Mouse (Mus musculus) natural killer cell, adult 2 months (primary cell): ENCODE measurements around the gene Ulk2.
"Not testable (repeated sequence)": the region's sequence is repeated elsewhere in the genome, so short reads cannot be mapped to it uniquely, and the experiment has no call there.

Source experiments
- DNase-seq, 2 experiments: peaks; one replicate each; pipeline ENCODE4 v3.0.0; 2022; ENCODE audit warnings: low spot score in 2 of 2

The Ulk2 gene

DNA sequence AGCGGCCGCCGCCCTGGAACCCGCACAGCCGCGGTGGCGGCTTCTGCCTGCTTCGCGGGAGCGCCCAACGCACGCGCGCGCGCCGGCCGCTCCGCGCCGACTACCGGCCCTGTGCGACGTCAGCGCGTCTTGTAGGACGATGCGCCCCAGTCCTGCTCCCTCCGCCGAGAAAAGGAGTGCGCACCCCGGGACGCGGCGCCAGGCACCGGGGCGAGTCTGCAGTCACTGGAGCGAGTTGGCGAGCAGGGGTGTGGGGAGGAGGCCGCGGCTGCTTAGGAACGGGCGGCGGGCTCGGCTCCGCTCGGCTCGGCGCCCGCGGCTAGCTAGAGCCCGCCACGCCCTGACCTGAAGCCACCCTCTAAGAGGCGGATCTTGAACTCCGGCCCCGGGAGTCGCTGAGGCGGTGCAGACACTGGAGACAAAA, at the start of gene Ulk2:
Gene Ulk2, minus strand, starts transcription at position 86 of the 424 bp plus-strand sequence.
- peak; percentile 80 to 85 for DNase-seq

DNA sequence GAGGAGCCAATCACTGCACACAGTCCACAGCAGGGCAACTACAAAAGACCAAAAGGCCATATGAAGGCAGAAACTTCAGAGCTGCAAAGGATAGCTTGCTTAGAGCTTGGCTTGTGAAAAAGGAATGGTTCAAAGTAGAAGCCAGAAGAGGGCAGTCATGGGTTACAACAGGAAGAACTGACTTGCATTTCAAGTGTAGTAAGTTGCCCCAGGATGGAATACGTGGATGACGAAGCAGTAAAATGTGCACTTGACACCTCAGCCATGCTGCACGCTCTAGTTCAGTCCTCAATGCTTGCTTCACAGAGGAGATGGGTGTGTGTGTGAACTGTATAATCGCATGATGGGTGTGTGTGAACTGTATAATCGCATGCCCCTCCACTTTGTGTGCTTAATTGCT, 27.3 kb upstream of the Ulk2 start:
- DNase-seq, result no peak

DNA sequence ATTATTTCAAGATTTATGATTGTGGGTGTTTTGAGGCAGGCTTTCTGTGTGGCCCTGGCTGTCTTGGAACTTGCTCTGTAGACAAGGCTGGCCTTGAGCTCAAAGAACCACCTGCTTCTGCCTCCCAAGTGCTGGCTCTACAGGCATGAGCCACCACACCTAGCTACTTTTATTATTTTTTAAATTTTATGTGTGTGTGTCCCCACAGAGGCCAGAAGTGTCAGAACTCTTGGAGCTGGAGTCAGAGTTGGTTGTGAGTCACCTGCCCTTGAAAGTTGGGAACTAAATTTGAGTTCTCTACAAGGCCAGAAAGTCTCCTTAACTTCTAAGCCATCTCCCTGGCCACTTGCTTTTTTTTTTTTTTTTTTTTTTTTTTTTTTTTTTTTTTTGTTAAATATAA, 25.0 kb upstream of the Ulk2 start:
- no peak for DNase-seq

DNA sequence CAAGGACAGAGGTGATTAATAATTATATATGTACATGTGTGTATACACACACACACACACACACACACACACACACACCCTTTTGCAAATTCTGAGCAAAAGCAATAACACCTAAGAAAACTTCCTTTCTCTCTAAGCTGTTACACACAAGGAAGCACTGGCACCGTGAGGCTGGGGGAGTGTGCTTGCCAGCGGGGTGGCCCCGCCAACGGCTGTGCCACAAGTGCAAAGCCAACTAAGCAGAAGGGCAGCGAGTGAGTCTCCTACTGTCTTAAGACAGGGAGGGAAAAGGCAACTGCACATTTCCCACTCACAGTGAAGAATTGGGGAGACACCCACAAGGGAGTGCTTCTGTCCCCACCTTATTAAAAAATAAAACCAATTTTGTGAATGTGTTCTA, 17.0 kb upstream of the Ulk2 start:
- no peak for DNase-seq

DNA sequence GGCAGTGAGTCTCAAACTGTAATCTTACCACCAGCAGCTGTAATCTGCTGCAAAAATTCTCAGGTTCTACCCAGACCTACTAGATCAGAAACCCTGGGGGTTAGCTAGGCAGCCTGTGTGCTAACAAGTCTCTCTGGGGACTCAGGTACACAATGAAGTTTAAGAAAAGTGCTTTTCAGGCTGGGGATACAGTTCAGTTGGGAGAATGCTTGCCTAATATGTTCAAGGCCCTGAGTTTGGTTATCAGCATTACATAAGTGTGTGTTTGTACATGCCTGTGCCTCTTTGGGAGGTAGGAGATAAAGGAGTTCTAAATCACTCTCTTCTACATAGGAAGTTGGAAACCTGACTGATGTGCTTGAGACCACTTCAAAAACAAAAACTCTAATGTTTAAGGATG, 12.0 kb upstream of the Ulk2 start:
- no peak for DNase-seq

DNA sequence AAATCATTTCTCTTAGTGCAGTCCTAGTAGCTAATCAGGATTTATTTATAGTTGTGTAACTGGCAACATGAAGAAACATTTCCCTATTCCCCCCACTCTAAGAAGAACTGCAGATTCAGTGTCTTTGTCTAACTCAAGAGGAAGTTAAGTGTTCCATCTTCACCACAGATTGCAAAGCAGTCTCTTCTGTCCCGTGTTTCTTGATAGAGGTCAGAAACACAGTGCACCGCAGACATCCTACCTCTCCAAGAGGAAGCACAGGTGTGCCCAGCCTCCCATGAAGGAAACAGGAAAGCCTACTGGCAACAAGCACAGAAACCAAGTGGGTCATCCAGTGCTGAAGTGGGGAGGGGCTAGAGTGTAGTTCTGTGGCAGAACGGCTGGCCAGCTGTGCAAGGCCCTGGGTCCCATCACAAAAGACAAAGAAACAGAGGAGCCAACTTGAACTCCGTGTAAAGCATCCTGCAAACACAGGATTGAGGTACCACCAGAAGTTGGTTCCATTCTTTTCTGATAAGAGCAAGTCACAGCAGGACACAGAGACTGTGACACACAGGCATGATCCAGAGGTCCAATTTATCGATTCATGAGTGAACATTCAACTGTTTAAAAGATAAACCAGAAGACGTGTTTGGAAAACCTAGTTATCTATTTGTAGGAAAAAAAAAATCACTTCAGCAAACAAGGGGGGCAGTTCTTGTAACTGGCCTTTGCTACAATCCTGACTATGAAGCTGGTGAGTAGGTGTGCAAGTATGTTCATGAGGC, 7.1 kb upstream of the Ulk2 start:
- no peak for DNase-seq

DNA sequence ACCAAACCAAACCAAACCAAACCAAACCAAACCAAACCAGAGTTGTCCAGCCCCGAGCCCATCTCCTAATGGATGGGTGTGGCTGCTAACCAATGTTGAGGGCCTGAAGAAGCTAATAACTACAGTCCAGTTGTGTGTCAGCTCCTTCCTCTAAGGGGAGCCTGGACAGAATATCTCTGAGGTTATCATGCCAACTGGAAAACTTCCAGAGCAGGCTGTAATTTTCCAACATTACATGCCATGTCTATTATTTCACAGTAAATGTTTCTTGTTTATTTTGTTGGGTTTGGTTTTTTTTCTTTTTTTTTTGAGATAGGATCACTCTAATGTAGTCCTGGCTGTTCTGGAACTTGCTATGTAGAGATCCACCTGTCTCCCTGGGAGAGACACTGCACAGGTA, 4.4 kb upstream of the Ulk2 start:
- no peak for DNase-seq

DNA sequence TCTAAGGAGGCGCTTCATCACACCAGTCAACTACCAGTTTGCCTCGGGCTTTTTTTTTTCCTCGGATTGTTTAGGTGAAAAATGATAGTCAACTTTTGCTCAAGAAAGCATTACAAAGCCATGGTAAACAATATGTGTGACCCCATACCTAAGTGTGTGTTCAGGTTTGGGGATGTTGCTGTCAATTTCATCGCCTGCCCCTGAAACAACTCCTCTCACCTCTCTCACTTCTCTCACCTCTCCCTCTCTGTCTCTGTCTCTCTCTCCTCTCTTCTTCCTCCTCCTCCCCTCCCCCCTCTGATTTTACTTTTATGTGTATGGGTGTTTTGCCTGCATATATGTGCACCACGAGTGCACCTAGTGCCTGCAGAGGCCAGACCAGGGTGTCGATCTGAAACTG, 666 bp upstream of the Ulk2 start:
- no peak for DNase-seq

DNA sequence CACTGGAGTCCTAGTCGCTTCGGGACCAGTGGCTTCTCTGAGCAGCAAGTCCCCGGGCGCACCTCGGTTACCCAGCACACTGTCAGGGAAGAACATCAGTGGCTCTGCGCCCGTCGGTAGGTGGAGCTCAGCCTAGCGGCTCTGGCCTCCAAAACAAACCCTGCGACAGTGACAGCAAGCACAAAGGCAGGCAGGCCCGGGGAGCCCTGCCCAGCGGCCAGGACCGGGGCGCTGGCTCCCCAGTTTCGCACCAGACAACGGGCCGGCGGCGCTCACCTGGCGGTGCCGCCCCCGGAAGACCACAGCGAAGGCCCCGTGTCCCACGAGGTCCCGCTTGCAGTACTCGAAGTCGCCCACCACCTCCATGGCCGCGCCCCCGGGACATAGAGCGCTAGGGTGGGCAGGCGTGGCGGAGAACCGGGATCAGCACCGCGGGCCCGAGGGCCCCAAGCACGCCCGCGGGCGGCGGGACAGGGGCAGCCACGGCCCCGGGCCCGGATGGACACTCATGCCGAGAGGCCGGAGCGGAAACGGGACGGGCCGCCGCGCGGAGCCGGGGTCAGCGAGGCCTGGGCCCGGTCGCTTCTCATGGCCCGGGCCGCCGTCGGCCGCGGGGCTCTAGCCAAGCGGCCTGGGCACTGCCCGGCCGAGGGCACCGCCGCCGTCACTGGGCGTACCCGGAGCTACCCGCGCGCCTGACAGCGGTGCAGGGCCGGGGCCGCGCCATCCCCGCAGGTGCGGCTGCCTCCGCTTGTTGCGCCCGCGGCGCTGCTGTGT, 474 bp downstream of the Ulk2 start:
- peak; percentile 76 to 78 for DNase-seq

DNA sequence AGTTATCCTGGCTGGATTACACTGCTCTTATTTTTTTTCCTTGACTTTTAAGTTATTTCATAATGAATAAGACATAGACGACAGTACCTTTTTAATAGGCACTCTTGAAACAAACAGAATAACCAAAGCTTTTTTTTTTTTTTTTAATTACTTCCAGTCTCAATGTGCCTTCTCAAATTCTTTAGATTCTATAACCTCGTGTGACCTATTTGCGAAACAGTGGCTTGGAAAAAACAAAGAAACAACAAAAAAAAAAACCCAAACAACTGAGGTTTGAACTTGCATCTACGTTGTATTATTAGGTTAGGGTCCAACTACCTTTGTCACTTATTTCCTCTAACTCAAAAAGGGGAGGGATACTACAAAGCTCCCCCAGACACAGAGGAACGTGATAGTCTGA, 1.2 kb downstream of the Ulk2 start:
- no peak for DNase-seq

DNA sequence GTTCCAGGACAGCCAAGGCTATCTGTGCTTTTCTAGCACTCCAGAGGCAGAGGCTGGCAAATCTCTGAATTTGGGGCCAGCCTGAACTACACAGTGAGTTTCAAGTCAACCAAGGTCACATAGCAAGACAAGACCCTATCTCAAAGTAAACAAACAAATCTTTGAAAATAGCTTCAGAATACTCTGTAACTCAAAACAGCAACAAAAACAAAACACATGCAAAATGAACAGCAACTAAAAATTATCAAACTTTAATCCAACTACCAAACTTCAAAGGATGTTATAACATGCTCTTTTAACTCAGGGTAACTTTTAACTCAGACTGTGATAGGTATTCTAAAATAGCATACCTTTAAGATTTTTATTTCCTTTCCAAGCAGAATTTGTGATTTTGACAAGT, 2.0 kb downstream of the Ulk2 start:
- no peak for DNase-seq

DNA sequence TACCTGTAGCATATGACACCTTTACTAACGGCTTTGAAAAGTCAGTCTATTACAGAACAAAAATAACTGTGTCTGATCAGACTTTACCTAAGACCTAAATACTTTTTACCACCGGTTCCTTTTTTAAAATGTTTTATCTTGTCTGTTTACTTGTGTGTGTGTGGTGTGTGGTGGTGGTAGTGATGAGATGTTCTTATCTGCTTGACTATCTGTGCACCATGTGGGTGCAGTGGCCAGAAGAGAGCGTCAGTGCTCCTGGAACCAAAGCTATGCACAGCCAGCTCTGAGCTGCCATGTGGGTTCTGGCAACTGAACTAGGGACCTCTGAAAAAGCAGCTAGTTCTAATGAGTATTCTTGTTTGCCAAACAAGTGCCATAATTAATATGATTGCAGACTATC, 3.7 kb downstream of the Ulk2 start:
- DNase-seq, result peak in 1 of 2 experiments; percentile 16

DNA sequence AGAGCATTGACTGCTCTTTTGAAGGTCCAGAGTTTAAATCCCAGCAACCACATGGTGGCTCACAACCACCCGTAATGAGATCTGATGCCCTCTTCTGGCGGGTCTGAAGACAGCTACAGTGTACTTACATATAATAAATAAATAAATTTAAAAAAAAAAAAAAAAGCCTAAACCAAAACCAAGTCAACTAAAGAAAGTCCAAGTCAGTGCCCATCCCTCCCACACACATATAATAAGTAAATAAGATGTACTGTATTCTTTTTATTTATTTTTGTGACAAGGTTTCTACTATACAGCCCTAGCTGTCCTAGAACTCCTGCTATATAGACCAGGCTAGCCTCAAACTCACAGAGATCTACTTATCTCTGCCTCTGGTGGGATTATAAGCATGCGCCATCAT, 14.2 kb downstream of the Ulk2 start:
- peak in 1 of 2 experiments; percentile 15 for DNase-seq

DNA sequence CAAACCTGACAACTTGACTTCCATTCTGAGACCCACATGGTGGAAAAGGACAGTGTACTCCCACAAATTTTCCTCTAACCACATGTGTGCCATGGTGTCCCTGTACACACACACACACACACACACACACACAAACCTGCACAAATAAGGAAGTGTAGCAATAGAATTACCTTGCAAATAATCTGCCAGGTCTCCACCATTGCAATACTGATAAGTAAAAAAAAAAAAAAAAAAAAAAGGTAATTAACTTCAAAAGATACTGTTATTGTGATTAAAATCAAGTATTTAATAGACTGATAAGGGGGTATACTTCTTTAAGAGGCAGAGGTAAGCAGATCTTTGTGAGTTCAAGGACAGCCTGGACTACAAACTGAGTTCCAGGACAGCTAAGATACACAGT, 14.9 kb downstream of the Ulk2 start:
- DNase-seq, result no peak

DNA sequence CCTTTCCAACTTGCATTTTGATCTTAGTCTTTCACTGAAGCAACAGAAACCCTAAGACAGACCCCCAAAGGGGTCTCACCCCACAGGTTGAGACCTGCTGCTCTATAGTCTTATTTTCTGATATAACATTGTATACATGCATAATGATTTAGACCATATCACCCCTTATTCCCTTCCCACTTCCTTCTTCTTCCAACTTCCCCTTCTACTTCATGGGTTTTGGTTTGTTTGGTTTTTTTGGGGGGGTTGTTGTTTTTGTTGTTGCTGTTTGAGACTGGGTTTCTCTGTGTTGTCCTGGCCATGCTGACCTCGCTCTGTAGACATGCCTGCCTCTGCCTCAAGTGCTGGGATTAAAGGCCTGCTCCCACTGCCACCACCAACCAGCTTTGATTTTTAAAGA, 15.7 kb downstream of the Ulk2 start:
- DNase-seq, result no peak

DNA sequence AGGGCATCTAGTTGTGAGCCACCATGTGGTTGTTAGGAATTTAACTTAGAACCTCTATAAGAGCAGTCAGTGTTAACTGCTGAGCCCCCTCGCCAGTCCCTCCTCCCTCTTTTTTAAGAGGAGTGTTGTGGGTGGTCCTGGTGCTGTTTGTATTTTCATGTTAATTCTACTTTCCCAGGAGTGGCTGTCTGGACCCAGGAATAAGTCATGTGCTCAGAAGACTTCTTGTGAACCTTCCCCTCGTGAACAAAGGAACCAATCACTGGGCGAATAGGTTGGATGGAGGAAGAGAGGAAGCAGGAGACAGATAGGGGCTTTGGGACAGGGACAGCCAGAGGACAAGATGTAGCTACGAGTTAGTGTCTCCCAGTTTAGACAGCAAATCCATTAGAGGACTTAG, 45.1 kb downstream of the Ulk2 start:
- DNase-seq, result no peak

DNA sequence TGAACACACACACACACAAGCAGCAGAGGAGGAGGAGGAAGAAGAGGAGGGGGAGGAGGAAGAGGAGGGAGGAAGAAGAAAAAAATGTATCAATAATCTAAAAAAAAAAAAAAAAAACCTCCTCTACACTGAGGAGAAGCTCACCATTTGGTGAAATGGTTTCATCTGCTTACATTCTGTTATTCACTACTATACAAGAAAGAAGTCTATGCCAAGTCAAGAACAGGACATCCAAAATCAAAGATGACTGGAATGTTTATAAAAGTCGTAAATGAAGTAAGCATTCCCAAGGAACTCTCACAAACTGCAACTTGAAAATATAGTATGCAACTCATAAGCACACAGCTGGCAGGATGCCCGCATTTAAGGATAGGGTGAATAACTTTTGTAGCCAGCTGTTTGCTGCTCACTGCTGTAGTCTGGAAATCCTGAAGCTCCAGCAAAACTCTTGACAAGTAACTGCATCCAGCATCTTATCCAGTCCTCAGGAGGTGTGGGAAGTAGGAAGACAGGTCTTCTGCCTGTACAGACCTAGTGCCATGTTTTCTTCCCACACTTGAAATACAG, 46.2 kb downstream of the Ulk2 start:
- DNase-seq, result no peak

DNA sequence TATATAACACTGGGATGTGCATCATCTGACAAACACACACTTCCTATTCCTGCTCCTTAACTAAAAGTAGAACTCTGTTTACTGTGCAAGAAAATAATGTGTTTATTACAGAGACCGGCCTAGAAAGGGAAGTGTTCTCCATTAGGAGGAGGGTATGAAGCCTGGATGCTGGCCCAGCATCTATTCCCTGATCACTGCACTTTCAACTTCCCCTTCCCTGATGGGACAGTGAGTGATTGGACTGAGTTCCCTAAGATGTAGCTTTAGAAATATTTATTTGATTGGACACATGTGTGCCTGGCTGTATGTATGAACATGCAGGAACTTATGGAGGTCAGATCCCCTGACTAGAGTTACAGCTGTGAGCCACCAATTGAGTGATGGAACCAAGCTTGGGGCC, 61.4 kb downstream of the Ulk2 start:
- no peak for DNase-seq

DNA sequence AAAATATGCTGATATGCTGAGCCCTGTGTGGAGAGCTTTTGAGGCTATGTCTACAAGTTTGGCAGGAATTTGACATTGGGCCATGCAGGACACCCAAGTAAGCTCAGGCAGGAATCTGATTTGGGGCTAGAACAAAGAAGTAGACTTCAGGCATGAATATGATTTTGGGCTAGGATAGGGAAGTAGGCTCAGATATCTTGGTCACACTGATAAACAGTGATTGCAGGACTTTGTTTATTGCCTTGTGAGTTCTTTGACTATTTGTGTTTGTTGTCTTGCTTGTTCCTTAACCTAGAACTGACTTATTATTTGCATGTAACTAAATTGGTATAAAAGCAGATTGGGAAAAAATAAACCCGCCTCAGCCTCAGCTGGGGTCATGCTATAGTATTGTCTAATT, 66.3 kb downstream of the Ulk2 start:
- DNase-seq, result no peak

DNA sequence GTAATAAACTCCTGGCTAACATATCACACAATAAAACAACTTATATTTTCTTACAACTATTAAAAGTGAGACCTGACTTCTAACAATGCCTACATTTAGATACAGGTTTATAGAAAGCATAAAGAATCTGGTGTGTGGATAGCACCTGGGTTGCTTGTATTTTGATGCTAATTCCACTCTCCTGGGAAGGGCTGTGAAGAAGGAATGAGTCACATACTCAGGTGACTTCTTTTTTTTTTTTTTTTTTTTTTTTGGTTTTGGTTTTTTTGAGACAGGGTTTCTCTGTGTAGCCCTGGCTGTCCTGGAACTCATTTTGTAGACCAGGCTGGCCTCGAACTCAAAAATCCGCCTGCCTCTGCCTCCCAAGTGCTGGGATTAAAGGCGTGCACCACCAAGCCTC, 72.3 kb downstream of the Ulk2 start:
- DNase-seq, result not testable (repeated sequence)

DNA sequence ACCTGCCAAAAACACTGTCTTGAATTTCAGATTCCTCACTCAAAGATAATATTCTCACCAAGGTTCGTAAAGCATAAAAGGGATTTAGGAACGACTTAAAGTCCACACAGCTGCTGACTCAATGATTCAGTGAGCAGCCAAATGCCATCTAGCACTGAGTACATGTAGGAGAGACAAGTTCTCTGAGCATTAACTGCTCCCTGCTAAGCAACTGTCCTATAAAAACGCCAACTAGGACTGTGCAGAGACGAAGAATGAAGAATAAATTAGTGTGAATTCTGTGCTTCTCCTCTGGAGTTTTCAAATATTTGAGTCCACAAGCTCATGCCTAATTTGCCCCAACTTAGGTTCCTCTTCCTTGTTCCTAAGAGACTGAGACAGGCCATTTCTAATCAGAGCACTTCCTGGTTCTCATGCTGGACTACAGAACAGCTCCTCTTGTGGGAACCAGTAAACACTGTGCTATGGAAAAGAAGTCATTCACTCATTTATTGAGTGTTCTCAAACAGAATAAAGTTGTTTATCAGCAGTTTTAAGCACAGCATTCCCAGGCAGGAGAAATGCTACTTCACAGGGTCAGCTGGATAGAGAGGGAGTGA, 80.2 kb downstream of the Ulk2 start:
- DNase-seq, result no peak

DNA sequence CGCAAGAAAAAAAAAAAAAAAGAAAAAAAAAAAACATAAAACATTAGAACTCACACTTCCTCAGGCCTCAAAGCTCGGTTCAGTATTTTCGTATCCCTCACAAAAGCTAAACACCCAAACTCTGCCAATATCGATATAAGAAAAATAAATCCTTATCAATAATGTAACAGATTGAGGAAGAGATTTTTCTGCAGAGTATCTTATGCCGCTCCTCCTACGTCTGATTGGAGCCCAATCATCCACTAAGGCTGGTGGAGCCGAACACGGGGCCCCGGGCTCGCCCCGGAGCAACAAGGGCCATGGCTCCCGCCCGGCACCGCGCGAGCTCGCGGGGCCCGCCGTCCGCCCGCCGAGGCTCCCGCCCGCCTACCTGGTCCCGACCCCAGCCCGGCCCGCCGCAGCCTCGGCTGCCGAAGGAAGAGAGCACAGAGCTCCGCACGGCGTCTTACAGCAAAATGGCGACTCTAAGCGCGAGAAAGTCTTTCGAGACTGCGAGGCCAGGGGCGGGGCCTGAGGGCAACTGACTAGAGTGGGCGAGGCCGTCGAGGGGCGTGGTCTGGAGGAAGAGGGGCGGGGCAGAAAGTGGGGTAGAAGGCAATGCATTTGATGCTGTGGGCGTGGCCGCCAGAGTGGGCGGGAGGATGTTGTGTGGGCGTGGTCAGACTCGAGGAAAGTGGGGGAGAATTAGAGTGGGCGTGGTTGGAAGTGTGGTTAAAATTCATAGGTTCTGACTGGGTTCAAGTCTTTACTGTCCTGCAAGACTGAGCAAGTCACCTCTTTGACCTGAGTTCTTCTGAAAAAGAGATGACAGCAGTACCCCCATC, 93.1 kb downstream of the Ulk2 start, which contains the start of gene Prpsap2:
Gene Prpsap2, minus strand, starts transcription at position 505 of the 824 bp plus-strand sequence.
- DNase-seq, result peak; percentile 100
